ENCODE assay signal across 30 mouse cellular contexts in genomic region chr16:76335913-76336312, GRCm38 (mm10). TPM values are rescaled to one million over a fixed set of nuclear protein-coding genes. Genes with fewer than 3 reads are reported as not detected.
DNase-seq lines count a peak whose midpoint lies in the region; ATAC-seq and TF ChIP-seq lines count a peak whose summit lies in the region.
"Had no signal": no experiment of that assay in that cellular context is flagged by ENCODE, and none has a peak within 500 bp of the region (broad histone marks: within the 10 kb centered on the region; RNA-seq: fewer than 3 reads in every experiment).

No protein-coding gene starts in this region.

- no peak overlapping the region for H3K4me2 ChIP-seq in liver, embryonic 12.5 days
- H3K4me2 ChIP-seq in liver, embryonic 11.5 days: no peak overlapping the region
- no peak overlapping the region for H3K4me2 ChIP-seq in liver, postnatal 0 days (ENCODE audit: low read depth, low read length)
- H3K4me2 ChIP-seq: embryonic facial prominence, embryonic 13.5 days; forebrain, embryonic 13.5 days; heart, embryonic 13.5 days; hindbrain, embryonic 12.5 days; hindbrain, embryonic 15.5 days had no signal

- H3K4me3 ChIP-seq in liver, embryonic 12.5 days: no peak overlapping the region
- no peak overlapping the region for H3K4me3 ChIP-seq in liver, embryonic 11.5 days (ENCODE audit: low read depth, low read length)
- no peak overlapping the region for H3K4me3 ChIP-seq in MEL (ENCODE audit: control insufficient read depth in 1 of 2, insufficient read depth in 1 of 2, low read depth in 2 of 2, low read length in 2 of 2)
- no peak overlapping the region for H3K4me3 ChIP-seq in liver, postnatal 0 days (ENCODE audit: low read depth, low read length)
- no peak overlapping the region for H3K4me3 ChIP-seq in layer of hippocampus, adult 2 months
- H3K4me3 ChIP-seq in cerebellum, adult 2 months (replicated peaks; ENCODE audit: insufficient read depth, low read depth, low read length): no peak overlapping the region
- H3K4me3 ChIP-seq: embryonic facial prominence, embryonic 10.5 days; embryonic facial prominence, embryonic 13.5 days; erythroblast, embryonic 14.5 days; forebrain, embryonic 10.5 days; forebrain, embryonic 13.5 days; gastrocnemius, adult 2 months; heart, adult 2 months; heart, embryonic 10.5 days; heart, embryonic 13.5 days; hindbrain, embryonic 12.5 days; hindbrain, embryonic 15.5 days had no signal

- peaks cover 8% of the 10 kb centered on the region for H3K79me2 ChIP-seq in MEL (ENCODE audit: control insufficient read depth, insufficient read depth, low read length, poor library complexity)

- 47% methylated on average over 6 of the region's 6 CpGs for WGBS in liver, embryonic 12.5 days (ENCODE audit: insufficient replicate concordance)
- WGBS in liver, embryonic 11.5 days: 65% methylated on average over 6 of the region's 6 CpGs
- 64% methylated on average over 6 of the region's 6 CpGs for WGBS in liver, postnatal 0 days (ENCODE audit: insufficient replicate concordance)
- WGBS in cerebellum, adult 2 months: 98% methylated on average over 6 of the region's 6 CpGs

- no peaks in the 10 kb centered on the region for H3K27me3 ChIP-seq in liver, embryonic 12.5 days (replicated peaks)
- no peaks in the 10 kb centered on the region for H3K27me3 ChIP-seq in liver, embryonic 11.5 days (replicated peaks; ENCODE audit: control insufficient read depth, insufficient read depth, low read length)
- no peaks in the 10 kb centered on the region for H3K27me3 ChIP-seq in MEL (ENCODE audit: control insufficient read depth in 1 of 2, insufficient read depth in 2 of 2, low read length in 2 of 2)
- no peaks in the 10 kb centered on the region for H3K27me3 ChIP-seq in liver, postnatal 0 days (ENCODE audit: insufficient read depth, low read length)
- no peaks in the 10 kb centered on the region for H3K27me3 ChIP-seq in cerebellum, adult 2 months (ENCODE audit: control insufficient read depth, insufficient read depth, low read length)
- H3K27me3 ChIP-seq: embryonic facial prominence, embryonic 13.5 days; forebrain, embryonic 13.5 days; heart, embryonic 13.5 days; hindbrain, embryonic 12.5 days; hindbrain, embryonic 15.5 days; Patski had no signal

- H3K4me1 ChIP-seq in liver, embryonic 12.5 days: peaks cover 91% of the 10 kb centered on the region
- H3K4me1 ChIP-seq in liver, embryonic 11.5 days (replicated peaks; ENCODE audit: control insufficient read depth, insufficient read depth, low read length): peaks cover 27% of the 10 kb centered on the region
- peaks cover 0 to 3% of the 10 kb centered on the region in 2 experiments; a peak in 2 of 4 replicates for H3K4me1 ChIP-seq in MEL (ENCODE audit: control insufficient read depth in 1 of 2, insufficient read depth in 2 of 2, low read length in 2 of 2)
- peaks cover 10% of the 10 kb centered on the region for H3K4me1 ChIP-seq in liver, postnatal 0 days (ENCODE audit: insufficient read depth)
- no peaks in the 10 kb centered on the region; the same call in none of the 2 replicates for H3K4me1 ChIP-seq in cerebellum, adult 2 months (ENCODE audit: control insufficient read depth, insufficient read depth, low read length)
- H3K4me1 ChIP-seq: forebrain, embryonic 13.5 days; heart, embryonic 10.5 days; hindbrain, embryonic 12.5 days; hindbrain, embryonic 15.5 days had no signal

- ATAC-seq in liver, embryonic 12.5 days: no peak
- ATAC-seq in liver, embryonic 11.5 days (replicated peaks; ENCODE audit: low FRiP score): no peak
- no peak for ATAC-seq in liver, postnatal 0 days
- ATAC-seq in granulocyte monocyte progenitor cell, adult 5-6 weeks (replicated peaks; ENCODE audit: poor library complexity, severe bottlenecking): no peak
- ATAC-seq: CD4-positive, CD25-positive, alpha-beta regulatory T cell, adult 4 months; forebrain, embryonic 13.5 days; forebrain, embryonic 16.5 days; Patski had no signal

- peak; percentile 66 to 72; a peak in 2 of 4 replicates for TF ChIP-seq EP300 in MEL (IDR thresholded peaks at IDR 0.05; ENCODE audit: low read depth in 1 of 2, low read length in 2 of 2)
- peak; percentile 60 for TF ChIP-seq EP300 in liver, postnatal 0 days (IDR thresholded peaks at IDR 0.05; ENCODE audit: low read depth)

- TF ChIP-seq RAD21 in MEL (IDR thresholded peaks at IDR 0.05; ENCODE audit: low read depth, low read length): no peak

- no peak for DNase-seq in liver, embryonic 11.5 days (ENCODE audit: low spot score)
- DNase-seq in MEL (ENCODE audit: low read depth, low spot score): no peak
- no peak for DNase-seq in liver, postnatal 0 days
- DNase-seq in layer of hippocampus, adult 2 months (ENCODE audit: low spot score in 2 of 2): no peak
- no peak for DNase-seq in cerebellum, adult 2 months
- DNase-seq: adrenal gland, adult 2 months; adrenal gland, postnatal 14 days; cerebellum, adult 11 months; cerebellum, adult 8-10 months; cerebellum, postnatal 10 days; cerebellum, postnatal 36 days; embryo, embryonic 11 days; gastrocnemius, adult 2 months; gastrocnemius, postnatal 14 days; heart, adult 2 months; heart, postnatal 14 days had no signal

- no peaks in the 10 kb centered on the region for H3K9me3 ChIP-seq in liver, embryonic 12.5 days (replicated peaks)
- no peaks in the 10 kb centered on the region for H3K9me3 ChIP-seq in liver, embryonic 11.5 days (ENCODE audit: control insufficient read depth, low read length)
- H3K9me3 ChIP-seq in MEL (replicated peaks; ENCODE audit: insufficient read depth, low read length): no peaks in the 10 kb centered on the region
- H3K9me3 ChIP-seq in liver, postnatal 0 days (ENCODE audit: low read length): no peaks in the 10 kb centered on the region
- H3K9me3 ChIP-seq: embryonic facial prominence, embryonic 13.5 days; forebrain, embryonic 10.5 days; forebrain, embryonic 13.5 days; heart, embryonic 10.5 days; heart, embryonic 13.5 days; hindbrain, embryonic 12.5 days; hindbrain, embryonic 15.5 days had no signal

- no peak overlapping the region for H3K9ac ChIP-seq in liver, embryonic 12.5 days
- H3K9ac ChIP-seq in liver, embryonic 11.5 days (ENCODE audit: low read depth, low read length): no peak overlapping the region
- no peak overlapping the region for H3K9ac ChIP-seq in MEL (ENCODE audit: control insufficient read depth, low read depth, low read length, poor library complexity, severe bottlenecking)
- no peak overlapping the region for H3K9ac ChIP-seq in liver, postnatal 0 days (replicated peaks)
- H3K9ac ChIP-seq: embryonic facial prominence, embryonic 13.5 days; forebrain, embryonic 13.5 days; heart, embryonic 13.5 days; hindbrain, embryonic 12.5 days; hindbrain, embryonic 15.5 days had no signal

- TF ChIP-seq POLR2A in MEL (IDR thresholded peaks at IDR 0.05; ENCODE audit: control insufficient read depth in 1 of 2, insufficient read depth in 1 of 2, low read depth in 1 of 2, low read length in 2 of 2, poor library complexity in 1 of 2): no peak
- TF ChIP-seq POLR2A in cerebellum, adult 2 months (IDR thresholded peaks at IDR 0.05; ENCODE audit: borderline replicate concordance, insufficient read depth, low read length): no peak

- H3K36me3 ChIP-seq in liver, embryonic 12.5 days: peaks cover 42% of the 10 kb centered on the region
- H3K36me3 ChIP-seq in liver, embryonic 11.5 days (ENCODE audit: control insufficient read depth, insufficient read depth, low read length): peaks cover 4% of the 10 kb centered on the region; the same call in 1 of the 2 replicates
- H3K36me3 ChIP-seq in MEL (ENCODE audit: control insufficient read depth in 1 of 2, insufficient read depth in 2 of 2, low read length in 2 of 2): peaks cover 4 to 11% of the 10 kb centered on the region in 2 experiments; a peak in 3 of 4 replicates
- 0 out of 2 replicates have a peak, but pooled peaks cover 3% of the 10 kb centered on the region for H3K36me3 ChIP-seq in liver, postnatal 0 days (replicated peaks; ENCODE audit: insufficient read depth, low read length)
- H3K36me3 ChIP-seq: embryonic facial prominence, embryonic 13.5 days; hindbrain, embryonic 12.5 days; hindbrain, embryonic 15.5 days had no signal

- TF ChIP-seq CTCF in MEL (IDR thresholded peaks at IDR 0.05 in 2 of 3, conservative IDR thresholded peaks at IDR 0.05 in 1 of 3; ENCODE audit: control insufficient read depth in 1 of 3, insufficient read depth in 1 of 3, low read depth in 2 of 3, low read length in 3 of 3, poor library complexity in 1 of 3, severe bottlenecking in 1 of 3): no peak
- no peak for TF ChIP-seq CTCF in liver, postnatal 0 days (IDR thresholded peaks at IDR 0.05; ENCODE audit: low read depth)
- no peak for TF ChIP-seq CTCF in layer of hippocampus, adult 2 months (conservative IDR thresholded peaks at IDR 0.05)
- TF ChIP-seq CTCF in cerebellum, adult 2 months (IDR thresholded peaks at IDR 0.05; ENCODE audit: borderline replicate concordance, insufficient read depth, low read depth, low read length): no peak

- H3K27ac ChIP-seq in liver, embryonic 12.5 days: peak overlapping the region; percentile 21; the same call in 1 of the 2 replicates
- no peak overlapping the region for H3K27ac ChIP-seq in liver, embryonic 11.5 days (ENCODE audit: low read depth, low read length)
- H3K27ac ChIP-seq in MEL (ENCODE audit: control insufficient read depth, low read depth, low read length): peak overlapping the region; percentile 39; the same call in 1 of the 2 replicates
- no peak overlapping the region for H3K27ac ChIP-seq in liver, postnatal 0 days (ENCODE audit: low read depth)
- no peak overlapping the region for H3K27ac ChIP-seq in layer of hippocampus, adult 2 months
- H3K27ac ChIP-seq in cerebellum, adult 2 months (ENCODE audit: insufficient read depth, low read length): no peak overlapping the region
- H3K27ac ChIP-seq: embryonic facial prominence, embryonic 10.5 days; embryonic facial prominence, embryonic 13.5 days; forebrain, embryonic 10.5 days; forebrain, embryonic 13.5 days; gastrocnemius, adult 2 months; heart, adult 2 months; heart, embryonic 10.5 days; heart, embryonic 13.5 days; hindbrain, embryonic 12.5 days; hindbrain, embryonic 15.5 days had no signal

TF ChIP-seq in MEL, 35 proteins besides CTCF, POLR2A, EP300 and RAD21 (continues in another document):
- TF ChIP-seq ETS1 (IDR thresholded peaks at IDR 0.05; ENCODE audit: low read depth, low read length) (peak; percentile 66), TCF12 (IDR thresholded peaks at IDR 0.05; ENCODE audit: low read depth, low read length) (peak; percentile 75; the same call in 1 of the 2 replicates)

RNA-seq across cellular contexts. Expression of gene Nrip1, which starts 37.7 kb away (rescaled TPM):
- polyA plus RNA-seq in liver, embryonic 12.5 days (2016; fragmentation: Nextera tagmentation; extraction: Ambion mirVana): 32.0 and 32.1 TPM in 2 replicates
- 35.0 and 37.3 TPM in 2 replicates for polyA plus RNA-seq in liver, embryonic 11.5 days (2014; fragmentation: Nextera tagmentation; extraction: Ambion mirVana)
- total RNA-seq in MEL (2012; rRNA removed): 13.6 and 16.2 TPM in 2 replicates
- polyA plus RNA-seq in MEL (2012; ENCODE audit: insufficient read depth in 1 of 2, insufficient read length in 2 of 2, low read depth in 1 of 2, low replicate concordance in 2 of 2, missing spikeins in 1 of 2): 10 to 100 TPM; 21.1 to 42.6 TPM
- polyA plus RNA-seq in liver, postnatal 0 days (2015; fragmentation: Nextera tagmentation; extraction: Ambion mirVana): 9.6 and 11.2 TPM in 2 replicates
- 20.2 and 21.0 TPM in 2 replicates for total RNA-seq in granulocyte monocyte progenitor cell, adult 5-6 weeks (2014; fragmentation: Nextera tagmentation)
- total RNA-seq in granulocyte monocyte progenitor cell, adult 5-6 weeks (2017): 10.3 and 11.7 TPM in 2 replicates
- 10 to 100 TPM; 56.1 to 60.0 TPM for total RNA-seq in layer of hippocampus, adult 2 months (2021)
- polyA plus RNA-seq in cerebellum, adult 2 months (2012; rRNA removed): 11.3 and 12.8 TPM in 2 replicates

Comparison
In these comparisons a context has a peak if more than half of its experiments do, and no peak if none do; other contexts are left out.
1. H3K27ac ChIP-seq: peak in liver, embryonic 12.5 days (single experiment) and MEL (single experiment); none in liver, embryonic 11.5 days (single experiment), liver, postnatal 0 days (single experiment), layer of hippocampus, adult 2 months (single experiment) and cerebellum, adult 2 months (single experiment).